Mouse (Mus musculus) liver, postnatal 0 days (tissue): ENCODE measurements around the gene Btbd9. TPM values are rescaled to one million over a fixed set of nuclear protein-coding genes. Genes with fewer than 3 reads are reported as not detected.

ENCODE experiments used
- ATAC-seq: fragments of 200-750 bp; cut with Nextera tagmentation; 2 replicates; pipeline ENCODE4 v1.8.0; 2017; ENCODE audit warnings: mild to moderate bottlenecking, moderate library complexity
- DNase-seq: peaks from one replicate; pipeline ENCODE4 v3.0.0-alpha.2; 2016
- H3K27ac ChIP-seq: fragments of 300-500 bp; sonication (generic); 2 replicates; pipeline ENCODE4 v1.5.1; 2014; ENCODE audit warnings: antibody characterized with exemption, moderate library complexity, mild to moderate bottlenecking, low read depth
- H3K27me3 ChIP-seq: fragments of 300-500 bp; sonication (generic); 2 replicates; pipeline ENCODE4 v1.6.1; 2014; ENCODE audit warnings: low read length, control low read depth, mixed read lengths; ENCODE audit not compliant: insufficient read depth
- H3K36me3 ChIP-seq: fragments of 300-500 bp; sonication (generic); replicated peaks from 2 replicates; pipeline ENCODE4 v1.6.1; 2014; ENCODE audit warnings: mild to moderate bottlenecking, control low read depth, low read length, moderate library complexity, mixed read lengths; ENCODE audit not compliant: insufficient read depth
- H3K4me1 ChIP-seq: fragments of 300-500 bp; sonication (generic); 2 replicates; pipeline ENCODE4 v1.6.1; 2014; ENCODE audit warnings: antibody characterized with exemption, mild to moderate bottlenecking, control low read depth; ENCODE audit not compliant: insufficient read depth
- H3K4me2 ChIP-seq: fragments of 300-500 bp; sonication (generic); 2 replicates; pipeline ENCODE4 v1.6.1; 2014; ENCODE audit warnings: low read depth, mild to moderate bottlenecking, low read length, moderate library complexity, mixed read lengths
- H3K4me3 ChIP-seq: fragments of 300-500 bp; sonication (generic); 2 replicates; pipeline ENCODE4 v1.5.1; 2014; ENCODE audit warnings: low read depth, low read length
- H3K9ac ChIP-seq: fragments of 300-500 bp; sonication (generic); replicated peaks from 2 replicates; pipeline ENCODE4 v1.6.1; 2014; ENCODE audit warnings: mild to moderate bottlenecking, moderate library complexity
- H3K9me3 ChIP-seq: fragments of 300-500 bp; sonication (generic); 2 replicates; pipeline ENCODE4 v1.6.1; 2016; ENCODE audit warnings: mild to moderate bottlenecking, control low read depth, low read length, mixed read lengths
- CTCF ChIP-seq: sonication (generic); IDR thresholded peaks from 2 replicates; pipeline ENCODE4 v1.5.1; 2016; ENCODE audit warnings: antibody characterized with exemption, low read depth
- EP300 ChIP-seq: IDR thresholded peaks from 2 replicates; pipeline ENCODE4 v1.6.1; 2016; ENCODE audit warnings: antibody characterized with exemption, low read depth, mild to moderate bottlenecking
- WGBS: fragments of 180-500 bp; shearing (Covaris S2); extraction: QIAGEN DNeasy Blood & Tissue Kit; methylation state at CpG from one replicate; pipeline ENCODE4 v1.1.7; 2014; ENCODE audit not compliant: insufficient replicate concordance; 5-methylcytosine and 5-hydroxymethylcytosine counted together
- polyA plus RNA-seq: library from polyadenylated mRNA; unstranded; fragments of >200 nt; fragmentation: Nextera tagmentation; extraction: Ambion mirVana; gene quantifications from 2 replicates; pipeline ENCODE4 v1.2.1, GENCODE M21; 2015

Gene Btbd9
- polyA plus RNA-seq, 1 experiment from 2014 or later: 16.5 TPM

- Histone ChIP-seq H3K4me2 (no peak overlapping the region), H3K4me1 (peaks cover 2% of the 10 kb centered on the region), H3K36me3 (no peaks in the 10 kb centered on the region), H3K4me3 (no peak overlapping the region), H3K27me3 (no peaks in the 10 kb centered on the region), H3K9ac (no peak overlapping the region), H3K9me3 (no peaks in the 10 kb centered on the region), H3K27ac (no peak overlapping the region)
- ATAC-seq (no peak), DNase-seq (no peak)
- TF ChIP-seq CTCF (no peak), EP300 (no peak)
- WGBS: 71% methylated on average over 2 of the region's 2 CpGs
Measured at GRCm38 (mm10) chr17:30558623-30559022, 17.7 kb downstream of the Btbd9 start.

GRCm38 (mm10) chr17:30556512-30556911 is 19.8 kb downstream of the Btbd9 start:
- no peaks in the 10 kb centered on the region for H3K27me3 ChIP-seq
- WGBS: 67% methylated on average over 3 of the region's 3 CpGs
- H3K4me3 ChIP-seq: no peak overlapping the region
- H3K4me1 ChIP-seq: peaks cover 2% of the 10 kb centered on the region
- ATAC-seq: no peak
- no peaks in the 10 kb centered on the region for H3K9me3 ChIP-seq
- DNase-seq: no peak
- H3K4me2 ChIP-seq: no peak overlapping the region
- no peak overlapping the region for H3K9ac ChIP-seq
- TF ChIP-seq CTCF (no peak), EP300 (no peak)
- H3K27ac ChIP-seq: no peak overlapping the region
- H3K36me3 ChIP-seq: no peaks in the 10 kb centered on the region

- ATAC-seq: no peak
- 85% methylated on average over 4 of the region's 4 CpGs for WGBS
Measured at GRCm38 (mm10) chr17:30553027-30553937, 23.0 kb downstream of the Btbd9 start.

GRCm38 (mm10) chr17:30550774-30551107 is 25.5 kb downstream of the Btbd9 start:
- no peak for TF ChIP-seq CTCF
- H3K9me3 ChIP-seq: no peaks in the 10 kb centered on the region
- H3K4me1 ChIP-seq: peaks cover 14% of the 10 kb centered on the region
- no peak for DNase-seq
- H3K4me2 ChIP-seq: no peak overlapping the region
- no peak overlapping the region for H3K27ac ChIP-seq
- 48% methylated on average over 1 of the region's 1 CpGs for WGBS
- no peak overlapping the region for H3K4me3 ChIP-seq
- no peak overlapping the region for H3K9ac ChIP-seq
- H3K36me3 ChIP-seq: no peaks in the 10 kb centered on the region
- ATAC-seq: no peak
- H3K27me3 ChIP-seq: no peaks in the 10 kb centered on the region

More at GRCm38 (mm10) chr17:30553027-30553937, 23.0 kb downstream of the Btbd9 start:
- no peak overlapping the region for H3K9ac ChIP-seq
- no peak overlapping the region for H3K4me2 ChIP-seq
- H3K36me3 ChIP-seq: no peaks in the 10 kb centered on the region
- TF ChIP-seq EP300: no peak
- TF ChIP-seq CTCF: 0 out of 2 replicates have a peak, but pooled peaks have one; percentile 5
- H3K27me3 ChIP-seq: no peaks in the 10 kb centered on the region
- H3K9me3 ChIP-seq: no peaks in the 10 kb centered on the region
- no peak for DNase-seq
- peaks cover 16% of the 10 kb centered on the region for H3K4me1 ChIP-seq
- no peak overlapping the region for H3K27ac ChIP-seq
- no peak overlapping the region for H3K4me3 ChIP-seq

- peaks cover 14% of the 10 kb centered on the region for H3K4me1 ChIP-seq
- no peak overlapping the region for H3K27ac ChIP-seq
- TF ChIP-seq CTCF (no peak), EP300 (no peak)
- 54% methylated on average over 9 of the region's 9 CpGs for WGBS
- H3K9me3 ChIP-seq: no peaks in the 10 kb centered on the region
- no peak overlapping the region for H3K4me2 ChIP-seq
- peak; percentile 64; the same call in 1 of the 2 replicates for ATAC-seq
- no peak overlapping the region for H3K9ac ChIP-seq
- no peaks in the 10 kb centered on the region for H3K36me3 ChIP-seq
- no peak overlapping the region for H3K4me3 ChIP-seq
- no peaks in the 10 kb centered on the region for H3K27me3 ChIP-seq
- no peak for DNase-seq
Measured at GRCm38 (mm10) chr17:30549899-30550773, 26.2 kb downstream of the Btbd9 start.

- no peaks in the 10 kb centered on the region for H3K36me3 ChIP-seq
- H3K27me3 ChIP-seq: no peaks in the 10 kb centered on the region
- no peak for TF ChIP-seq CTCF
- no peak for TF ChIP-seq EP300
- H3K4me3 ChIP-seq: no peak overlapping the region
- DNase-seq (no peak), ATAC-seq (no peak)
- H3K27ac ChIP-seq: no peak overlapping the region
- no peaks in the 10 kb centered on the region for H3K4me1 ChIP-seq
- no peak overlapping the region for H3K9ac ChIP-seq
- 46% methylated on average over 8 of the region's 8 CpGs for WGBS
- no peak overlapping the region for H3K4me2 ChIP-seq
- no peaks in the 10 kb centered on the region for H3K9me3 ChIP-seq
Measured at GRCm38 (mm10) chr17:30539098-30539497, 37.2 kb downstream of the Btbd9 start.
